Mouse (Mus musculus) ES-Bruce4 (cell line): ENCODE data around the gene Eif3c.

Experiments used
- CTCF ChIP-seq: IDR thresholded peaks from one replicate; pipeline ENCODE4 v1.8.1; 2011; ENCODE audit warnings: low read depth, low read length
- EP300 ChIP-seq: IDR thresholded peaks from 2 replicates; pipeline ENCODE4 v1.6.1; 2011; ENCODE audit warnings: low read depth, low read length; ENCODE audit not compliant: insufficient read depth
- POLR2A ChIP-seq: IDR thresholded peaks from one replicate; pipeline ENCODE4 v1.8.1; 2011; ENCODE audit warnings: low read length; ENCODE audit not compliant: insufficient read depth

DNA sequence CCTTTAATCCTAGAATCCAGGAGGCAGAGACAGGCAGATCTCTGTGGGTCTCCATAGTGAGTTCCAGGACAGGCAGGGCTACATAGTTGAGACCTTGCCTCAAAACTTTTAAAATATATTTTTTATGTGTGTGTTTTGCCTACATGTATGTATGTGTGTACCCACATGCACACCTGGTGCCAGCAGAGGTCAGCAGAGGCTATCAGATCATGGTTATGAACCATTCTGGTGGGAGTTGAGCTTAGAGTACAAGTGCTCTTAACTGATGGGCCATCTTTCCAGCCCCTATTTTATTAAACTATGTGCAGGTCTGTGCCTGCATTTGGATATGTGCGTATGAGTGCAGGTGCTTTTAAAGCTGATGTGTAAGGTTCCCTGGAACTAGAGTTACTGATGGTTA lies 11.4 kb downstream of the Eif3c start:
- TF ChIP-seq CTCF = no peak
- no peak for TF ChIP-seq POLR2A
- TF ChIP-seq EP300 = no peak
